Mouse (Mus musculus) MEL (cell line): ENCODE data around the gene Hecw2. TPM values are rescaled to one million over a fixed set of nuclear protein-coding genes. Genes with fewer than 3 reads are reported as not detected.

Experiments
- DNase-seq: peaks from one replicate; pipeline ENCODE4 v3.0.0; 2011; ENCODE audit warnings: low read depth, low spot score
- H3K27ac ChIP-seq: 2 replicates; pipeline ENCODE4 v1.5.1; 2012; ENCODE audit warnings: low read depth, mild to moderate bottlenecking, control low read depth, low read length, moderate library complexity; ENCODE audit not compliant: control insufficient read depth
- H3K27me3 ChIP-seq, 2 experiments: fragments of 150-350 bp in 1 of 2; sonication (generic) in 1 of 2; 2 replicates each; pipeline ENCODE4 v1.6.1; 2012; ENCODE audit warnings: low read length in 2 of 2, mild to moderate bottlenecking in 2 of 2, improper control_type of control experiment in 1 of 2, moderate library complexity in 1 of 2; ENCODE audit not compliant: insufficient read depth in 2 of 2, control insufficient read depth in 1 of 2
- H3K36me3 ChIP-seq, 2 experiments: 2 replicates each; pipeline ENCODE4 v1.6.1; 2012 to 2014; ENCODE audit warnings: low read length in 2 of 2, improper control_type of control experiment in 1 of 2, inconsistent platforms in 1 of 2, mild to moderate bottlenecking in 1 of 2; ENCODE audit not compliant: insufficient read depth in 2 of 2, control insufficient read depth in 1 of 2
- H3K4me1 ChIP-seq, 2 experiments: fragments of 150-350 bp in 1 of 2; sonication (generic) in 1 of 2; 2 replicates each; pipeline ENCODE4 v1.6.1; 2012; ENCODE audit warnings: low read length in 2 of 2, improper control_type of control experiment in 1 of 2, mild to moderate bottlenecking in 1 of 2; ENCODE audit not compliant: insufficient read depth in 2 of 2, control insufficient read depth in 1 of 2
- H3K4me3 ChIP-seq, 2 experiments: fragments of 150-350 bp in 1 of 2; sonication (generic) in 1 of 2; 2 replicates each; pipeline ENCODE4 v1.5.1; 2012; ENCODE audit warnings: low read depth in 2 of 2, low read length in 2 of 2, mild to moderate bottlenecking in 2 of 2, moderate library complexity in 2 of 2, control low read depth in 1 of 2, improper control_type of control experiment in 1 of 2; ENCODE audit not compliant: control insufficient read depth in 1 of 2, insufficient read depth in 1 of 2
- H3K79me2 ChIP-seq: 2 replicates; pipeline ENCODE4 v1.6.1; 2012; ENCODE audit warnings: mild to moderate bottlenecking, low read length, moderate library complexity; ENCODE audit not compliant: control insufficient read depth, poor library complexity, insufficient read depth
- H3K9ac ChIP-seq: 2 replicates; pipeline ENCODE4 v1.6.1; 2012; ENCODE audit warnings: low read depth, mild to moderate bottlenecking, control low read depth, low read length, moderate library complexity; ENCODE audit not compliant: control insufficient read depth, poor library complexity, severe bottlenecking
- H3K9me3 ChIP-seq: fragments of 150-350 bp; sonication (generic); replicated peaks from 2 replicates; pipeline ENCODE4 v1.6.1; 2012; ENCODE audit warnings: mild to moderate bottlenecking, low read length, improper control_type of control experiment, moderate library complexity; ENCODE audit not compliant: insufficient read depth
- BHLHE40 ChIP-seq: IDR thresholded peaks from 2 replicates; pipeline ENCODE4 v1.6.1; 2012; ENCODE audit warnings: low read depth, mild to moderate bottlenecking, inconsistent platforms, low read length, improper control_type of control experiment, borderline replicate concordance
- CHD1 ChIP-seq: IDR thresholded peaks from 2 replicates; pipeline ENCODE4 v1.6.1; 2012; ENCODE audit warnings: low read depth, mild to moderate bottlenecking, inconsistent platforms, low read length, improper control_type of control experiment
- CHD2 ChIP-seq: IDR thresholded peaks from 2 replicates; pipeline ENCODE4 v1.6.1; 2011; ENCODE audit warnings: low read length, improper control_type of control experiment
- ELF1 ChIP-seq: IDR thresholded peaks from 2 replicates; pipeline ENCODE4 v1.6.1; 2014; ENCODE audit warnings: low read depth, mild to moderate bottlenecking, inconsistent platforms, low read length, improper control_type of control experiment, moderate library complexity
- EP300 ChIP-seq, 2 experiments: IDR thresholded peaks; 2 replicates each; pipeline ENCODE4 v1.6.1; 2011; ENCODE audit warnings: improper control_type of control experiment in 2 of 2, low read length in 2 of 2, low read depth in 1 of 2, mild to moderate bottlenecking in 1 of 2
- ETS1 ChIP-seq: IDR thresholded peaks from 2 replicates; pipeline ENCODE4 v1.6.1; 2012; ENCODE audit warnings: low read depth, mild to moderate bottlenecking, inconsistent platforms, low read length, improper control_type of control experiment, moderate library complexity
- GATA1 ChIP-seq: IDR thresholded peaks from 2 replicates; pipeline ENCODE4 v1.6.1; 2011; ENCODE audit warnings: low read depth, low read length, improper control_type of control experiment
- HCFC1 ChIP-seq: IDR thresholded peaks from 2 replicates; pipeline ENCODE4 v1.6.1; 2012; ENCODE audit warnings: low read depth, mild to moderate bottlenecking, inconsistent platforms, low read length, improper control_type of control experiment, moderate library complexity
- MAFK ChIP-seq: IDR thresholded peaks from 2 replicates; pipeline ENCODE4 v1.6.1; 2011; ENCODE audit warnings: low read depth, mild to moderate bottlenecking, low read length, improper control_type of control experiment, borderline replicate concordance
- MAX ChIP-seq: IDR thresholded peaks from 2 replicates; pipeline ENCODE4 v1.6.1; 2011; ENCODE audit warnings: low read length, improper control_type of control experiment
- MAZ ChIP-seq: IDR thresholded peaks from 2 replicates; pipeline ENCODE4 v1.6.1; 2012; ENCODE audit warnings: low read depth, mild to moderate bottlenecking, inconsistent platforms, low read length, improper control_type of control experiment
- MEF2A ChIP-seq: IDR thresholded peaks from 2 replicates; pipeline ENCODE4 v1.6.1; 2014; ENCODE audit warnings: low read depth, mild to moderate bottlenecking, inconsistent platforms, low read length, improper control_type of control experiment; ENCODE audit not compliant: poor library complexity, insufficient replicate concordance, severe bottlenecking; ENCODE audit errors: extremely low read depth
- MXI1 ChIP-seq: IDR thresholded peaks from 2 replicates; pipeline ENCODE4 v1.6.1; 2011; ENCODE audit warnings: mild to moderate bottlenecking, low read depth, low read length, improper control_type of control experiment
- NELFE ChIP-seq: IDR thresholded peaks from 2 replicates; pipeline ENCODE4 v1.6.1; 2011; ENCODE audit warnings: low read depth, low read length, improper control_type of control experiment
- POLR2AphosphoS5 ChIP-seq: IDR thresholded peaks from 2 replicates; pipeline ENCODE4 v1.6.1; 2012; ENCODE audit warnings: low read depth, borderline replicate concordance, mild to moderate bottlenecking, inconsistent platforms, low read length, moderate library complexity, mixed read lengths
- RCOR1 ChIP-seq: IDR thresholded peaks from 2 replicates; pipeline ENCODE4 v1.6.1; 2012; ENCODE audit warnings: low read depth, mild to moderate bottlenecking, inconsistent platforms, low read length, improper control_type of control experiment
- SIN3A ChIP-seq: IDR thresholded peaks from 2 replicates; pipeline ENCODE4 v1.6.1; 2012; ENCODE audit warnings: low read length, improper control_type of control experiment, inconsistent platforms
- SMC3 ChIP-seq: IDR thresholded peaks from 2 replicates; pipeline ENCODE4 v1.6.1; 2011; ENCODE audit warnings: low read depth, low read length, improper control_type of control experiment
- TBP ChIP-seq: IDR thresholded peaks from 2 replicates; pipeline ENCODE4 v1.8.0; 2011; ENCODE audit warnings: low read depth, low read length, improper control_type of control experiment
- TCF12 ChIP-seq: IDR thresholded peaks from 2 replicates; pipeline ENCODE4 v1.6.1; 2014; ENCODE audit warnings: low read depth, mild to moderate bottlenecking, inconsistent platforms, low read length, improper control_type of control experiment, moderate library complexity
- ZC3H11A ChIP-seq: IDR thresholded peaks from 2 replicates; pipeline ENCODE4 v1.6.1; 2012; ENCODE audit warnings: low read depth, mild to moderate bottlenecking, inconsistent platforms, low read length, improper control_type of control experiment
- ZMIZ1 ChIP-seq: IDR thresholded peaks from 2 replicates; pipeline ENCODE4 v1.6.1; 2012; ENCODE audit warnings: low read depth, mild to moderate bottlenecking, inconsistent platforms, low read length, improper control_type of control experiment, moderate library complexity
- ZNF384 ChIP-seq: IDR thresholded peaks from 2 replicates; pipeline ENCODE4 v1.6.1; 2012; ENCODE audit warnings: low read depth, mild to moderate bottlenecking, inconsistent platforms, low read length, improper control_type of control experiment
- polyA plus RNA-seq, 2 experiments: library from polyadenylated mRNA; stranded (reverse) in 1 of 2; unstranded in 1 of 2; fragments of >175 nt in 1 of 2; fragments of >200 nt in 1 of 2; gene quantifications; 2 replicates each; pipeline versions ENCODE4 v1.2.1 to v1.2.4; 2012; ENCODE audit warnings: low replicate concordance in 2 of 2, low read depth in 1 of 2; ENCODE audit not compliant: insufficient read length in 2 of 2, insufficient read depth in 1 of 2, missing spikeins in 1 of 2
- total RNA-seq: library from RNA; depleted of rRNA; stranded (reverse); fragments of 300-350 nt; gene quantifications from 2 replicates; pipeline ENCODE4 v1.2.3, GENCODE M21; 2012

Gene Hecw2
- total and polyA plus RNA-seq, 3 experiments = not detected

GRCm38 (mm10) chr1:53782079-53782478 is 412.9 kb downstream of the Hecw2 start:
- Histone ChIP-seq H3K36me3 (peaks cover 0 to 26% of the 10 kb centered on the region in 2 experiments; a peak in 2 of 4 replicates), H3K79me2 (peaks cover 19% of the 10 kb centered on the region), H3K9me3 (no peaks in the 10 kb centered on the region), H3K27ac (peak overlapping the region; percentile 10; the same call in 1 of the 2 replicates), H3K9ac (no peak overlapping the region), H3K27me3 (no peaks in the 10 kb centered on the region), H3K4me3 (peak overlapping the region in 1 of 2 experiments; percentile 49; a peak in 2 of 4 replicates), H3K4me1 (peaks cover 9 to 15% of the 10 kb centered on the region in 2 experiments)
- TF ChIP-seq SIN3A (peak; percentile 30; the same call in 1 of the 2 replicates), MXI1 (peak; percentile 64), CHD1 (no peak), ZC3H11A (no peak), EP300 (IDR thresholded peaks at IDR 0.05; ENCODE audit: low read depth in 1 of 2, low read length in 2 of 2) (0 out of 4 replicates have a peak, but pooled peaks of 1 of the 2 experiments have one; percentile 29), GATA1 (peak; percentile 52), ZNF384 (no peak)
- DNase-seq = peak; percentile 50

- Histone ChIP-seq H3K9ac (no peak overlapping the region), H3K4me3 (no peak overlapping the region), H3K9me3 (no peaks in the 10 kb centered on the region), H3K4me1 (peaks cover 11 to 23% of the 10 kb centered on the region in 2 experiments), H3K79me2 (peaks cover 19% of the 10 kb centered on the region), H3K27ac (no peak overlapping the region), H3K27me3 (no peaks in the 10 kb centered on the region), H3K36me3 (peaks cover 0 to 34% of the 10 kb centered on the region in 2 experiments; a peak in 2 of 4 replicates)
- TF ChIP-seq MAX (no peak), CHD2 (no peak), ZMIZ1 (no peak), SMC3 (no peak)
- no peak for DNase-seq
Observed at GRCm38 (mm10) chr1:53781311-53781710, 413.7 kb downstream of the Hecw2 start.

- H3K4me1 ChIP-seq = peaks cover 13 to 20% of the 10 kb centered on the region in 2 experiments
- H3K4me3 ChIP-seq = no peak overlapping the region
- no peaks in the 10 kb centered on the region for H3K9me3 ChIP-seq
- no peak for TF ChIP-seq POLR2AphosphoS5
- no peak for TF ChIP-seq TCF12
- no peak for TF ChIP-seq NELFE
- no peak for TF ChIP-seq MAFK
- TF ChIP-seq EP300 (IDR thresholded peaks at IDR 0.05; ENCODE audit: low read depth in 1 of 2, low read length in 2 of 2) = peak in 1 of 2 experiments; percentile 14; a peak in 1 of 4 replicates
- TF ChIP-seq ZC3H11A = no peak
- no peak for TF ChIP-seq ETS1
- TF ChIP-seq MAX = no peak
- TF ChIP-seq TBP = no peak
- TF ChIP-seq ELF1 = no peak
- no peak for TF ChIP-seq MAZ
- peak; percentile 79; the same call in 1 of the 2 replicates for TF ChIP-seq MEF2A
- TF ChIP-seq RCOR1 = no peak
- no peak for TF ChIP-seq HCFC1
- no peak for TF ChIP-seq BHLHE40
- no peak for TF ChIP-seq SIN3A
- TF ChIP-seq, all 39 proteins: peak for 2
- no peak for DNase-seq
- Histone ChIP-seq H3K9ac (no peak overlapping the region), H3K79me2 (peaks cover 4% of the 10 kb centered on the region), H3K36me3 (peaks cover 4 to 37% of the 10 kb centered on the region in 2 experiments; a peak in 2 of 4 replicates), H3K27ac (no peak overlapping the region), H3K27me3 (no peaks in the 10 kb centered on the region)
Observed at GRCm38 (mm10) chr1:53776176-53776905, 418.6 kb downstream of the Hecw2 start.
